Mouse (Mus musculus) mesoderm, embryonic 11.5 days (tissue): ENCODE results near the gene Psg18.
A peak's percentile ranks its signal among the peaks of the same experiment; 100 is the strongest.
"Not testable (repeated sequence)": the region's sequence is repeated elsewhere in the genome, so short reads cannot be mapped to it uniquely, and the experiment has no call there.

ENCODE experiments used
- DNase-seq: peaks from one replicate; pipeline ENCODE4 v3.0.0-alpha.2; 2012; ENCODE audit warnings: low read depth, low spot score

Gene Psg18

GRCm38 (mm10) chr7:18354909-18355308 is at the start of gene Psg18:
Gene Psg18, minus strand, starts transcription at chr7:18355009.
- DNase-seq = not testable (repeated sequence)

- DNase-seq = no peak
Observed at GRCm38 (mm10) chr7:18403407-18403806, 48.6 kb upstream of the Psg18 start.

- DNase-seq = peak; percentile 17
Observed at GRCm38 (mm10) chr7:18402527-18403237, 47.9 kb upstream of the Psg18 start.

- not testable (repeated sequence) for DNase-seq
Observed at GRCm38 (mm10) chr7:18391483-18391882, 36.7 kb upstream of the Psg18 start.

- no peak for DNase-seq
Observed at GRCm38 (mm10) chr7:18378295-18378694, 23.5 kb upstream of the Psg18 start.

- not testable (repeated sequence) for DNase-seq
Observed at GRCm38 (mm10) chr7:18335411-18335810, 19.4 kb downstream of the Psg18 start.
